ENCODE assay signal across 12 mouse cellular contexts in the genomic region with DNA sequence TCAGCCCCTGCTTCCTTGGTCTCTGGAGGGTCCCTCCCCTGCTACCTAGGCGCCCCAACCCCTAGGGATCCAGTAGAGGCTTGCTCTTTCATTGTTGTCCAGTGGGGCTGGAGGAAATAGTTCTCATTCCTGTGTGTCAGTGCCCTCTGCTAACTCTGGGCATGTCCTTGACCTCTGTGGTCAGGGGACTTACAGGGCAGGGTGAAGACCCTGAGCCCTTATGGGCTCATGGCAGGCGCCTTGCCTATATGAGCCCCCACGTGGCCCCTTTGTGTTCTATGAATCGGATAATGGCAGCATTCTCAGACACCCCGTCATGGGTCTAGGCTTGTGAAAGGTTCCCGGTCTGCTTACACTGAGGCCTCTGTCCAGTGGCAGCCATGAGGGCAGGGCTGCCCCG. TPM values are rescaled to one million over a fixed set of nuclear protein-coding genes. Genes with fewer than 3 reads are reported as not detected.
DNase-seq lines count a peak whose midpoint lies in the region; ATAC-seq lines count a peak whose summit lies in the region.
"Had no signal": no experiment of that assay in that cellular context is flagged by ENCODE, and none has a peak within 500 bp of the region (broad histone marks: within the 10 kb centered on the region; RNA-seq: fewer than 3 reads in every experiment).

No protein-coding gene starts in this region.

- H3K4me3 ChIP-seq in kidney, embryonic 14.5 days (ENCODE audit: low read length), result no peak overlapping the region
- H3K4me3 ChIP-seq: forebrain, embryonic 15.5 days had no signal

- peaks cover 5% of the 10 kb centered on the region; the same call in 1 of the 2 replicates for H3K27me3 ChIP-seq in kidney, embryonic 14.5 days (ENCODE audit: control insufficient read depth, insufficient read depth, low read length)

- no peak for ATAC-seq in kidney, embryonic 14.5 days (ENCODE audit: low FRiP score, low TSS enrichment)
- ATAC-seq: forebrain, embryonic 15.5 days had no signal

- peak; percentile 93 for DNase-seq in heart, adult 11 months
- DNase-seq in heart, adult 9 months (ENCODE audit: low spot score in 2 of 2), result no peak
- no peak for DNase-seq in kidney, adult 11 months
- peak; percentile 9 for DNase-seq in thymus, postnatal 4 days
- no peak for DNase-seq in thymus, postnatal 14 days
- no peak for DNase-seq in cerebellum, postnatal 36 days
- DNase-seq: gastrocnemius, postnatal 36 days; layer of hippocampus, adult 9-11 months had no signal

- H3K9me3 ChIP-seq in kidney, embryonic 14.5 days (ENCODE audit: control insufficient read depth, low read length), result no peaks in the 10 kb centered on the region
- H3K9me3 ChIP-seq: forebrain, embryonic 15.5 days had no signal

- H3K4me2 ChIP-seq in kidney, embryonic 14.5 days (replicated peaks; ENCODE audit: low read depth, low read length), result no peak overlapping the region
- H3K4me2 ChIP-seq: forebrain, embryonic 15.5 days had no signal

- peak overlapping the region; percentile 67; the same call in 1 of the 2 replicates for H3K27ac ChIP-seq in kidney, embryonic 14.5 days (ENCODE audit: low read depth, low read length)
- H3K27ac ChIP-seq: forebrain, embryonic 15.5 days; liver, embryonic 14.5 days had no signal

- no peak overlapping the region for H3K9ac ChIP-seq in kidney, embryonic 14.5 days (ENCODE audit: low read depth, low read length)
- H3K9ac ChIP-seq: forebrain, embryonic 15.5 days; liver, embryonic 14.5 days had no signal

- no peaks in the 10 kb centered on the region for H3K36me3 ChIP-seq in kidney, embryonic 14.5 days (ENCODE audit: control insufficient read depth, insufficient read depth, low read length)
- H3K36me3 ChIP-seq: forebrain, embryonic 15.5 days had no signal

- 84% methylated on average over 7 of the region's 7 CpGs for WGBS in kidney, embryonic 14.5 days

- peaks cover 30% of the 10 kb centered on the region for H3K4me1 ChIP-seq in kidney, embryonic 14.5 days (ENCODE audit: control insufficient read depth, insufficient read depth, low read length)

RNA-seq across cellular contexts. Expression of a gene that starts 4.0 kb away (rescaled TPM):
- 58.3 and 62.7 TPM in 2 replicates for polyA plus RNA-seq in kidney, embryonic 14.5 days (2014; fragmentation: Nextera tagmentation; extraction: Ambion mirVana)

RNA-seq across cellular contexts. Expression of a gene that starts 54.0 kb away (rescaled TPM):
- polyA plus RNA-seq in kidney, embryonic 14.5 days (2014; fragmentation: Nextera tagmentation; extraction: Ambion mirVana), result not detected in 2 replicates
- polyA plus RNA-seq: forebrain, embryonic 15.5 days; liver, embryonic 14.5 days; neural tube, embryonic 14.5 days had no signal

Comparison
In these comparisons a context has a peak if more than half of its experiments do, and no peak if none do; other contexts are left out.
1. DNase-seq: peak in heart, adult 11 months (single experiment) and thymus, postnatal 4 days (single experiment); none in heart, adult 9 months (0 of 2), kidney, adult 11 months (single experiment), thymus, postnatal 14 days (single experiment) and cerebellum, postnatal 36 days (0 of 2).